Mouse (Mus musculus) layer of hippocampus, postnatal 10 days (tissue): Measurements from ENCODE around the gene Tbl2. TPM values are rescaled to one million over a fixed set of nuclear protein-coding genes. Genes with fewer than 3 reads are reported as not detected.

ENCODE experiments used
- DNase-seq, 2 experiments: peaks; one replicate each; pipeline ENCODE4 v3.0.0; 2021; ENCODE audit warnings: low spot score in 2 of 2
- microRNA-seq, 2 experiments: library from miRNA; unstranded; fragments of <30 nt; microRNA quantifications; one replicate each; pipeline ENCODE4 v1.2.0; 2021
- total RNA-seq, 2 experiments: library from RNA; stranded (reverse); gene quantifications; 2 replicates each; pipeline ENCODE4 v1.2.3; 2021

Tbl2 gene
- total RNA-seq, 2 experiments from 2014 or later: 23.0 to 23.7 TPM

- DNase-seq: no peak
These were observed 36.8 kb downstream of the Tbl2 start for GRCm38 (mm10) chr5:135186231-135186620.

DNA sequence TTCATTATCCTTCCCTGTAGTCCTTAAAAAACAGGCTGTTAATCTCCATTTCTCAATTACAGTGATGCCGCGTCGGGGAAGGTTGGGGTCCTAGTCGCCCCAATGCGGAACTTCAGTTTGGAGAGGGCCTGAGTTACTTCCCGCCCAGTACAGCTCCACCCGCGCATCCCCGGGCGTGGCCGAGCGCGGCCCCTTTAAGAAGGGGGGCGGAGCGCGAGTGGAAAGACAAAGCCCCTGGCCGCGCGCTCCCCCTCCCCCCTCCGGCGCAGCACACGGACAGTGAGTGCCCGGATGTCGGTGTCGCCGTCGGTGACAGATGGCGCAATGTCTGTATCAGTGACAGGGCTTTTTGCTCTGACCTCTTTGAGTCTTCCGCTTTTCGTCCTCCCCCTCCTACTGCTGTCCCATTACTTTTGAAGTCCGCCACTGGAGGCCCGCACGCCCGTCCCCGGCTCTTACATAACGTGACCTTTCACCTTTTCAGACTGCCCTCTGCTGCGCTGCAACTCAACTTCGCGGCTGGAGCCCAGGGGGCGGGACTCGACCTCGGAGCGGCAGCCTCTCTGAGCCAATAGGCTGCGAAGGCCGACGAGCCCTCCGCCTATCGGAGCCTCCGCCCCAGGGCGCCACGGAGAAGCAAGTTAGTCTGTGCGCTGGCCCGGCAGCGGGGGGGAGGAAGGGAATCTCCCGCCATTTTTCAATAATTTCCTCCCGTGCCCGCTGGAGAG lies 37.3 kb downstream of the Tbl2 start, which contains the start of gene Baz1b:
TSS of gene Baz1b (plus strand) at position 644 of the 728 bp plus-strand sequence.
- peak; percentile 96 to 97 for DNase-seq

DNA sequence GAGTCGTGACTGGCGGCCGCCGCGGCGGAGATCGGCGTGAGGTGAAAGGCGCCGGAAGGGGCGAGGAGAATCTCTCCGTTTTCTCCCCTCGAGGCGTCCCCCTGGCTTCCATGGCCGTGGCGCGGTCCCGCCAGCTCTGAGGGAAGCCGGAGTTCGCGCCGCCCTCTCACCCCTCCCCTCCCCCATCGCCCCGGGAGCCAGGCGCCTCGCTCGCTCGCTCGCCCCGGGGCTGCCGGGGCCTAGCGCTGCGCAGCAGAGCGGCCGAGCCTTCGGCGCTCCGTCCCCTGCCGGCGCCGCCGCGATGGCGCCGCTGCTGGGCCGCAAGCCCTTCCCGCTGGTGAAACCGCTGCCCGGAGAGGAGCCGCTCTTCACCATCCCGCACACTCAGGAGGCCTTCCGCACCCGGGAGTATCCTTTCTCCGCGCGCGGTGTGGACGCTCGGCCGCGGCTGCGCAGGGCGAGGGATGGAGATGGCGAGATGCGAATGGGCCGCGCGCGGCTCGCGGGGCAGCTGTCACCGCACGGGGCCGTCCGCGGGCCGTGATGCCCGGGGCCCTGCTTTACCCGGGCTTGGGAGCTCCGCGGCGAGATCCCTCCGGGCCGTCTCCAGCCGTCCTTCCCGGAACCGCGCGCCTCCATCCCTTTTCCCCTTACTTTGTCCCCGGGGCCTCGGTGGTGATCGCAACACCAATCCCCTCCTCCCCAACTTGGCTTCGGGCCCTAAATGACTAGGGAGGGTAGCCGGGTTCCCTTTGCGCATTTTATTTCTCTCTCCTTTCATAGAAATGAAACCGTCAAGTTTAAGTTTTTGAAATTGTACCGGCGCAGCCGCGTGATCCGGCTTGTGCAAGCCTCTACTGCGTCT lies 38.1 kb downstream of the Tbl2 start:
- DNase-seq: peak; percentile 39 to 64

GRCm38 (mm10) chr5:135188214-135188554 lies 38.7 kb downstream of the Tbl2 start:
- DNase-seq: no peak

DNA sequence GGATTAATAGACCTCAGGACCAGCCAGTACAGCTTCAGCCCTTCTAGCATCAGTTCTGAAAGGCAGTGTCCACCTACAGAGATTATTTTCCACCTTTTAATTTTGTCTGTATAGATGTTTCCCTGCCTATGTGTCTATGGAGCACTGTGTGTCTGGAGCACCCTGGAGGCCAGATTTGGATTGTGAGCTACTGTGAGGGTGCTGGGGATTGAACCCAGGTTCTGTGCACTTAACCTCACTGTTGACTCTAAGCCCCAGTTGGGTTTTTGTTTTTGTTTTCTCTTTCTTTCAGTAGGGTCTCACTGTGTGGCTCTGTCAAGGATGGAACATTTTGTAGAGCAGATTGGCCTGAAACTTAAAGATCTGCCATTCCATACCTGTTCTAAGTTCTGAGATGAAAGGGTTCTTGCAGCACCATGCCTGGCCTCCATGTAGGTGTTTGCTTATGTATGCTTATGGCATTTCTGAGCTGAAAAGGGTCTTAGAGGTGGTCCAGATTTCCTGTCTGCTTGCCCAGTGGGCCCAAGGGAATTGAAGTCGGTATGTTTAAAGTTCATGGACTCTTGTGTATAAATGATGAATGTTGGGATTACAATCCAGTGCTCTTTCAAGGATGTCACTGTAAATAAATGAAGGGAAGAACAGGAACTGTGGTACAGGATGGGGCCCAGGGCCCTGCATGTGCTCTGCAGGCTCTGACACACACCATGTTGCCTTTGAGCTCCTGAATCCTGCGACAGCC lies 40.0 kb downstream of the Tbl2 start:
- DNase-seq: no peak

GRCm38 (mm10) chr5:135191620-135192019 lies 42.2 kb downstream of the Tbl2 start:
- DNase-seq: peak; percentile 72 to 79

- DNase-seq: no peak
These were observed 43.0 kb downstream of the Tbl2 start for GRCm38 (mm10) chr5:135192431-135192830.

DNA sequence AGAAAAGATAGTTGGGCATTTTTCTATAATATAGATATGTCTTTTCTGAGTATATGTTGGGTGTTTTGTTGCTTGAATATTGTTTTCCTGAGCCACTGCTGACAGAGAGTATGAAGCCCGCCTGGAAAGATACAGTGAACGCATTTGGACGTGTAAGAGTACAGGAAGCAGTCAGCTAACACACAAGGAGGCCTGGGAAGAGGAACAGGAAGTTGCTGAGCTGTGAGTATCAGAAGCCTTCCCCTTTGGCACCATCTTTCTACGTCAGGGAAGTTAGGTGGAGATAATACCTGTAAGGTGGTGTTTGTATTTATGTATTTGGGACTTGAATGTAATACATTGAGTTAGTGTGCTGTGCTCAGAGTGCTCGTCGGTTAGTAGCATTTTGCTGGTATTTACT lies 46.9 kb downstream of the Tbl2 start:
- no peak for DNase-seq

- DNase-seq: no peak
These were observed 53.3 kb downstream of the Tbl2 start for GRCm38 (mm10) chr5:135202763-135203162.

- DNase-seq: no peak
These were observed 58.7 kb downstream of the Tbl2 start for GRCm38 (mm10) chr5:135208197-135208596.

Small RNAs within 50 kb of the gene (microRNA-seq; reads per million reads assigned to microRNA genes)
- gene Gm25315: 0 reads per million in 2 experiments

Other genes with a start within 250 kb of the Tbl2 start
- gene Tmem270, start 242.9 kb upstream of the Tbl2 start, total RNA-seq: not detected
- not detected for gene Cldn13, start 234.1 kb upstream of the Tbl2 start, total RNA-seq
- 10 to 100 TPM in 1 of 2 experiments, 1 to 10 TPM in 1; 9.3 to 10.8 TPM for gene Mettl27, start 217.3 kb upstream of the Tbl2 start, total RNA-seq
- gene Cldn4, start 202.7 kb upstream of the Tbl2 start, total RNA-seq: not detected
- 1 to 10 TPM; 3.5 to 5.2 TPM for gene Cldn3, start 163.4 kb upstream of the Tbl2 start, total RNA-seq
- 10 to 100 TPM; 41.1 to 49.2 TPM for gene Abhd11, start 140.5 kb upstream of the Tbl2 start, total RNA-seq
- 100 to 1,000 TPM; 182 to 196 TPM for gene Stx1a, start 126.2 kb upstream of the Tbl2 start, total RNA-seq
- gene Dnajc30, start 85.5 kb upstream of the Tbl2 start, total RNA-seq: 10 to 100 TPM; 35.5 to 38.0 TPM
- gene Bud23, start 84.7 kb upstream of the Tbl2 start, total RNA-seq: 10 to 100 TPM; 49.8 to 54.7 TPM
- gene Vps37d, start 71.4 kb upstream of the Tbl2 start, total RNA-seq: 10 to 100 TPM; 31.7 to 34.8 TPM
- gene Mlxipl, start 59.8 kb upstream of the Tbl2 start, total RNA-seq: 1 to 10 TPM; 3.6 to 4.4 TPM
- gene Bcl7b, start 18.6 kb downstream of the Tbl2 start, total RNA-seq: 10 to 100 TPM; 27.7 to 29.8 TPM
- 10 to 100 TPM; 47.8 to 51.1 TPM for gene Baz1b, start 37.6 kb downstream of the Tbl2 start, total RNA-seq
- gene Fzd9, start 101.6 kb downstream of the Tbl2 start, total RNA-seq: 10 to 100 TPM; 11.7 to 12.1 TPM
- not detected for gene Fkbp6, start 200.4 kb downstream of the Tbl2 start, total RNA-seq
- gene Trim50, start 203.6 kb downstream of the Tbl2 start, total RNA-seq: under 1 TPM in 1 of 2 experiments, not detected in 1; 0.22 TPM
- 10 to 100 TPM; 21.0 to 23.5 TPM for gene Nsun5, start 220.3 kb downstream of the Tbl2 start, total RNA-seq
- 10 to 100 TPM; 39.9 to 43.9 TPM for gene Pom121, start 244.9 kb downstream of the Tbl2 start, total RNA-seq